Mouse (Mus musculus): ENCODE measurements around the gene Kprp. TPM values are rescaled to one million over a fixed set of nuclear protein-coding genes. Genes with fewer than 3 reads are reported as not detected.
"Not testable (repeated sequence)": the region's sequence is repeated elsewhere in the genome, so short reads cannot be mapped to it uniquely, and the experiment has no call there.

Kprp gene
- not detected in 2 replicates for polyA plus RNA-seq (2014; fragmentation: Nextera tagmentation; extraction: Ambion mirVana)

DNA sequence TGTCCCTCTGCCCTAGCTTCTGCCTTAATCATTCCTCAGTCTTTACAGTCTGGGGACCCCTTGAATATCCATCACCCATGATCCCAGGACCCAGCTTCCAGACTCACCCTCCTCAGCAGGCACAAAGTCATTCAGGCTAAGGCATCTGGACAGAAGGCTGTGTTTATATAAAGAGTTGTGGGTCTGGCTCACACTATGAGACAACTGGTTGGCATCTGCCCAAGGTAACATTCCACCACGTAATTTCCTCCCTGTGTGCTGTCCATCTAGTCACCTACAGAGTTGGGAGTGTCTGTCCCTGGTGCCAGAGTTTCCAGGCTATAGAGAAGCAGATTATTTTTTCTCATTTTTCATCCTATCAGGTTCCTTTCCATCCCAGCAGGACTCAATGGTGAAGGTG is at the start of gene Kprp:
Gene Kprp (minus strand): TSS at position 140 of the 400 bp plus-strand sequence.
- WGBS: 45% methylated on average over 1 of the region's 1 CpGs
- no peak within 1 kb of the TSS for H3K4me2 ChIP-seq

GRCm38 (mm10) chr3:92874180-92874579 is 47.1 kb upstream of the Kprp start:
- H3K9ac ChIP-seq (ENCODE audit: low read depth, low read length): no peak overlapping the region
- H3K36me3 ChIP-seq (ENCODE audit: control insufficient read depth, insufficient read depth, low read length): no peaks in the 10 kb centered on the region
- H3K27ac ChIP-seq (ENCODE audit: low read depth, low read length): no peak overlapping the region
- ATAC-seq (replicated peaks; ENCODE audit: low FRiP score) (no peak), DNase-seq (ENCODE audit: low spot score) (no peak)
- WGBS: 78% methylated on average over 3 of the region's 3 CpGs
- H3K27me3 ChIP-seq (replicated peaks; ENCODE audit: control insufficient read depth, insufficient read depth, low read length): no peaks in the 10 kb centered on the region
- no peak overlapping the region for H3K4me3 ChIP-seq (ENCODE audit: low read depth, low read length)
- H3K4me2 ChIP-seq: no peak overlapping the region
- H3K9me3 ChIP-seq (ENCODE audit: control insufficient read depth, low read length): no peaks in the 10 kb centered on the region
- no peaks in the 10 kb centered on the region for H3K4me1 ChIP-seq (replicated peaks; ENCODE audit: control insufficient read depth, insufficient read depth, low read length)

More for the DNA sequence above, at the start of gene Kprp:
- no peaks in the 10 kb centered on the region for H3K36me3 ChIP-seq (ENCODE audit: control insufficient read depth, insufficient read depth, low read length)
- H3K27ac ChIP-seq (ENCODE audit: low read depth, low read length): no peak within 1 kb of the TSS
- ATAC-seq (replicated peaks; ENCODE audit: low FRiP score) (no peak), DNase-seq (ENCODE audit: low spot score) (no peak)
- H3K4me3 ChIP-seq (ENCODE audit: low read depth, low read length): no peak within 1 kb of the TSS
- no peaks in the 10 kb centered on the region for H3K9me3 ChIP-seq (ENCODE audit: control insufficient read depth, low read length)
- no peak within 1 kb of the TSS for H3K9ac ChIP-seq (ENCODE audit: low read depth, low read length)
- H3K4me1 ChIP-seq (replicated peaks; ENCODE audit: control insufficient read depth, insufficient read depth, low read length): no peaks in the 10 kb centered on the region
- H3K27me3 ChIP-seq (replicated peaks; ENCODE audit: control insufficient read depth, insufficient read depth, low read length): no peaks in the 10 kb centered on the region

DNA sequence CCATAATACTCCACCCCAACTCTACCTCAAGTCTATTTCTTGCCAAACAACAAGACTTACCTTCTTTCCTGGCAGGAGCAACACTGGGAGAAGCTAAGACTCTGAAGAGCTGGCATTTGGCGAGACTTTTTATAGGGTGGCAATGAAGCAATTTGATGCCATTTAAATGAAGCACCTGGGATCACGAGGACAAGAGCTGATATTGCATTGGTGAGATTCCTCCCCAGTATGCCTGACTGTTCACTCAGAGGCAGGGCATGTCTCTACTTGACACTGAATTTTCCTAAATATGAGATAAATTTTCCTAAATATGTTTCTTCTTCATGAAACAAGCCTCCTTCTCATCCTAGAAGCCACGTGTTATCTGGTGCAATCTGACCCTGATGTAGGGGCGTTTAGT is 43.1 kb upstream of the Kprp start, which contains the start of gene 2310050C09Rik:
Gene 2310050C09Rik (minus strand): TSS at position 101 of the 400 bp plus-strand sequence.
- 71% methylated on average over 4 of the region's 4 CpGs for WGBS
- no peaks in the 10 kb centered on the region for H3K36me3 ChIP-seq (ENCODE audit: control insufficient read depth, insufficient read depth, low read length)
- H3K4me3 ChIP-seq (ENCODE audit: low read depth, low read length): no peak within 1 kb of the TSS
- H3K27me3 ChIP-seq (replicated peaks; ENCODE audit: control insufficient read depth, insufficient read depth, low read length): no peaks in the 10 kb centered on the region
- no peak within 1 kb of the TSS for H3K27ac ChIP-seq (ENCODE audit: low read depth, low read length)
- ATAC-seq (replicated peaks; ENCODE audit: low FRiP score) (no peak), DNase-seq (ENCODE audit: low spot score) (no peak)
- no peaks in the 10 kb centered on the region for H3K9me3 ChIP-seq (ENCODE audit: control insufficient read depth, low read length)
- H3K4me1 ChIP-seq (replicated peaks; ENCODE audit: control insufficient read depth, insufficient read depth, low read length): no peaks in the 10 kb centered on the region
- no peak within 1 kb of the TSS for H3K9ac ChIP-seq (ENCODE audit: low read depth, low read length)
- no peak within 1 kb of the TSS for H3K4me2 ChIP-seq

DNA sequence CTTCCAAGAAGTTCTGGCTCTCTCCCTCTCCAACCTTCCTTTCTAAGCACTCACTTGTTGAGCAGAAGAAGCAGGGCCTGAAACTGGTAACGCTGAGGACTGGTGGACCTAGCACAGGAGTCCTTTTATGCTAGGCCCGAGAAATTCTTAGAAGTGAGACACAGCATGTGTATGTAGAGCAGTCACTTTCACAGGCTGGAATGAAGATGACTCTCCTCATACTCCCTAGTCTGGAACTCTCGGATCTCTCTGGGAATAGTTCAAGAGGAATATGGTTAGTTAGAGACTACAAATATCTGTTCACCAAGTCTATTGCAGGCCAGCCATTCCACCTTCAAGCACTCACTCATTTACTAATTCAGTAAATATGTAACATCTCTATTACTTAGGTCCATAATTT is 24.1 kb upstream of the Kprp start, which contains the start of gene Lce1l:
Gene Lce1l (minus strand): TSS at position 101 of the 400 bp plus-strand sequence.
- H3K27ac ChIP-seq (ENCODE audit: low read depth, low read length): no peak within 1 kb of the TSS
- no peak within 1 kb of the TSS for H3K4me2 ChIP-seq
- H3K27me3 ChIP-seq (replicated peaks; ENCODE audit: control insufficient read depth, insufficient read depth, low read length): no peaks in the 10 kb centered on the region
- H3K36me3 ChIP-seq (ENCODE audit: control insufficient read depth, insufficient read depth, low read length): no peaks in the 10 kb centered on the region
- H3K9me3 ChIP-seq (ENCODE audit: control insufficient read depth, low read length): no peaks in the 10 kb centered on the region
- DNase-seq (ENCODE audit: low spot score): no peak
- no peaks in the 10 kb centered on the region for H3K4me1 ChIP-seq (replicated peaks; ENCODE audit: control insufficient read depth, insufficient read depth, low read length)
- no peak within 1 kb of the TSS for H3K4me3 ChIP-seq (ENCODE audit: low read depth, low read length)
- no peak for ATAC-seq (replicated peaks; ENCODE audit: low FRiP score)
- WGBS: 77% methylated on average over 3 of the region's 3 CpGs
- H3K9ac ChIP-seq (ENCODE audit: low read depth, low read length): no peak within 1 kb of the TSS

GRCm38 (mm10) chr3:92825808-92826207 is 1.2 kb downstream of the Kprp start:
- ATAC-seq (replicated peaks; ENCODE audit: low FRiP score) (no peak), DNase-seq (ENCODE audit: low spot score) (no peak)
- Histone ChIP-seq H3K9me3 (ENCODE audit: control insufficient read depth, low read length) (no peaks in the 10 kb centered on the region), H3K4me1 (replicated peaks; ENCODE audit: control insufficient read depth, insufficient read depth, low read length) (no peaks in the 10 kb centered on the region), H3K27ac (ENCODE audit: low read depth, low read length) (no peak overlapping the region), H3K4me3 (ENCODE audit: low read depth, low read length) (no peak overlapping the region), H3K27me3 (replicated peaks; ENCODE audit: control insufficient read depth, insufficient read depth, low read length) (no peaks in the 10 kb centered on the region), H3K9ac (ENCODE audit: low read depth, low read length) (no peak overlapping the region), H3K4me2 (no peak overlapping the region), H3K36me3 (ENCODE audit: control insufficient read depth, insufficient read depth, low read length) (no peaks in the 10 kb centered on the region)
- 40% methylated on average over 1 of the region's 1 CpGs for WGBS

GRCm38 (mm10) chr3:92816036-92816435 is 11.0 kb downstream of the Kprp start:
- DNase-seq (ENCODE audit: low spot score); H3K27ac ChIP-seq (ENCODE audit: low read depth, low read length); H3K9ac ChIP-seq (ENCODE audit: low read depth, low read length); H3K4me1 ChIP-seq (replicated peaks; ENCODE audit: control insufficient read depth, insufficient read depth, low read length); H3K4me2 ChIP-seq; H3K9me3 ChIP-seq (ENCODE audit: control insufficient read depth, low read length); H3K27me3 ChIP-seq (replicated peaks; ENCODE audit: control insufficient read depth, insufficient read depth, low read length); H3K36me3 ChIP-seq (ENCODE audit: control insufficient read depth, insufficient read depth, low read length); H3K4me3 ChIP-seq (ENCODE audit: low read depth, low read length); ATAC-seq (replicated peaks; ENCODE audit: low FRiP score): not testable (repeated sequence)
- 82% methylated on average over 2 of the region's 2 CpGs for WGBS

- no peak overlapping the region for H3K9ac ChIP-seq (ENCODE audit: low read depth, low read length)
- 87% methylated on average over 3 of the region's 3 CpGs for WGBS
- DNase-seq (ENCODE audit: low spot score): no peak
Observed at GRCm38 (mm10) chr3:92815581-92815980, 11.5 kb downstream of the Kprp start.

GRCm38 (mm10) chr3:92807791-92808190 is 19.3 kb downstream of the Kprp start, which contains the start of gene Lce1k:
Gene Lce1k, minus strand, starts transcription at chr3:92807891.
- H3K4me3 ChIP-seq (ENCODE audit: low read depth, low read length): no peak within 1 kb of the TSS
- H3K9ac ChIP-seq (ENCODE audit: low read depth, low read length): no peak within 1 kb of the TSS
- no peak within 1 kb of the TSS for H3K27ac ChIP-seq (ENCODE audit: low read depth, low read length)
- ATAC-seq (replicated peaks; ENCODE audit: low FRiP score) (no peak), DNase-seq (ENCODE audit: low spot score) (no peak)
- H3K36me3 ChIP-seq (ENCODE audit: control insufficient read depth, insufficient read depth, low read length): no peaks in the 10 kb centered on the region
- no peak within 1 kb of the TSS for H3K4me2 ChIP-seq
- no peaks in the 10 kb centered on the region for H3K4me1 ChIP-seq (replicated peaks; ENCODE audit: control insufficient read depth, insufficient read depth, low read length)
- no peaks in the 10 kb centered on the region for H3K9me3 ChIP-seq (ENCODE audit: control insufficient read depth, low read length)
- no peaks in the 10 kb centered on the region for H3K27me3 ChIP-seq (replicated peaks; ENCODE audit: control insufficient read depth, insufficient read depth, low read length)

More at GRCm38 (mm10) chr3:92815581-92815980, 11.5 kb downstream of the Kprp start:
- Histone ChIP-seq H3K36me3 (ENCODE audit: control insufficient read depth, insufficient read depth, low read length) (no peaks in the 10 kb centered on the region), H3K4me1 (replicated peaks; ENCODE audit: control insufficient read depth, insufficient read depth, low read length) (no peaks in the 10 kb centered on the region), H3K4me3 (ENCODE audit: low read depth, low read length) (no peak overlapping the region), H3K27ac (ENCODE audit: low read depth, low read length) (no peak overlapping the region), H3K27me3 (replicated peaks; ENCODE audit: control insufficient read depth, insufficient read depth, low read length) (no peaks in the 10 kb centered on the region), H3K4me2 (no peak overlapping the region), H3K9me3 (ENCODE audit: control insufficient read depth, low read length) (no peaks in the 10 kb centered on the region)
- no peak for ATAC-seq (replicated peaks; ENCODE audit: low FRiP score)

DNA sequence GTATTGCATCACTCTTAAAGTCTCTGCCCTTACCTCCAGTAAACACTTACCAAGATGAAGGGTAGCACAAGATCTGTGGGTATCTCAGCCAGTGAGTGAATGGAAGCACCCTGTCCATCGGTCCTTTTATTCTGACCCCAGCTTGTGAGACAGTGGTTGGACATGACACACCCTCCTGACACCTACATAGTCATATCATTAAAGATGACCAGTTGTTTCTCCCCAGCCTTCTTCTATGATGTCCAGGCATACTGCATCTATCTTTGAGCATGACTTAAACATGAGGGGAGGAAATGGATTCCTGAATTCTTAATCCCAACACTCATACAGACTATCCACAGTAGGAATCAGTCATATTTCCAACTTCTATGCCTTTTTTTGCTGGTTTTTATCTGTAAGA is 36.6 kb downstream of the Kprp start, which contains the start of gene Lce1j:
Gene Lce1j (minus strand): TSS at position 101 of the 400 bp plus-strand sequence.
- Histone ChIP-seq H3K36me3 (ENCODE audit: control insufficient read depth, insufficient read depth, low read length) (no peaks in the 10 kb centered on the region), H3K9me3 (ENCODE audit: control insufficient read depth, low read length) (no peaks in the 10 kb centered on the region), H3K27me3 (replicated peaks; ENCODE audit: control insufficient read depth, insufficient read depth, low read length) (no peaks in the 10 kb centered on the region), H3K4me1 (replicated peaks; ENCODE audit: control insufficient read depth, insufficient read depth, low read length) (no peaks in the 10 kb centered on the region), H3K27ac (ENCODE audit: low read depth, low read length) (no peak within 1 kb of the TSS), H3K9ac (ENCODE audit: low read depth, low read length) (no peak within 1 kb of the TSS), H3K4me3 (ENCODE audit: low read depth, low read length) (no peak within 1 kb of the TSS), H3K4me2 (no peak within 1 kb of the TSS)
- DNase-seq (ENCODE audit: low spot score) (no peak), ATAC-seq (replicated peaks; ENCODE audit: low FRiP score) (no peak)
- 87% methylated on average over 1 of the region's 1 CpGs for WGBS

Measured in liver, embryonic 11.5 days (tissue).